Mouse (Mus musculus): Measurements from ENCODE around the gene Phf19. TPM values are rescaled to one million over a fixed set of nuclear protein-coding genes. Genes with fewer than 3 reads are reported as not detected.

The Phf19 gene
- 5.7 and 10.0 TPM in 2 replicates for total RNA-seq (2017)

GRCm38 (mm10) chr2:34913218-34914068 is at the start of gene Phf19:
TSS of gene Phf19 (minus strand) at chr2:34914026.
- 0 out of 4 replicates have a peak, but pooled peaks have one; percentile 24 to 30 for ATAC-seq (replicated peaks in 1 of 2; ENCODE audit: insufficient read depth in 1 of 2, low FRiP score in 2 of 2, low TSS enrichment in 1 of 2, low read depth in 1 of 2, poor library complexity in 2 of 2, severe bottlenecking in 2 of 2)

GRCm38 (mm10) chr2:34963371-34963956 is 49.6 kb upstream of the Phf19 start:
- peak; percentile 30 to 63 for ATAC-seq (replicated peaks in 1 of 2; ENCODE audit: insufficient read depth in 1 of 2, low FRiP score in 2 of 2, low TSS enrichment in 1 of 2, low read depth in 1 of 2, poor library complexity in 2 of 2, severe bottlenecking in 2 of 2)

- peak; percentile 8 to 19; a peak in 1 of 4 replicates for ATAC-seq (replicated peaks in 1 of 2; ENCODE audit: insufficient read depth in 1 of 2, low FRiP score in 2 of 2, low TSS enrichment in 1 of 2, low read depth in 1 of 2, poor library complexity in 2 of 2, severe bottlenecking in 2 of 2)
Measured at GRCm38 (mm10) chr2:34962893-34963292, 49.1 kb upstream of the Phf19 start.

- ATAC-seq (replicated peaks in 1 of 2; ENCODE audit: insufficient read depth in 1 of 2, low FRiP score in 2 of 2, low TSS enrichment in 1 of 2, low read depth in 1 of 2, poor library complexity in 2 of 2, severe bottlenecking in 2 of 2) = no peak
Measured at GRCm38 (mm10) chr2:34962211-34962610, 48.4 kb upstream of the Phf19 start.

GRCm38 (mm10) chr2:34961481-34962036 is 47.7 kb upstream of the Phf19 start, which contains the start of gene Traf1:
TSS of gene Traf1 (minus strand) at chr2:34961772.
- ATAC-seq (replicated peaks in 1 of 2; ENCODE audit: insufficient read depth in 1 of 2, low FRiP score in 2 of 2, low TSS enrichment in 1 of 2, low read depth in 1 of 2, poor library complexity in 2 of 2, severe bottlenecking in 2 of 2) = peak; percentile 5 to 23; a peak in 1 of 4 replicates

- ATAC-seq (replicated peaks in 1 of 2; ENCODE audit: insufficient read depth in 1 of 2, low FRiP score in 2 of 2, low TSS enrichment in 1 of 2, low read depth in 1 of 2, poor library complexity in 2 of 2, severe bottlenecking in 2 of 2) = no peak
Measured at GRCm38 (mm10) chr2:34960966-34961365, 47.1 kb upstream of the Phf19 start.

- no peak for ATAC-seq (replicated peaks in 1 of 2; ENCODE audit: insufficient read depth in 1 of 2, low FRiP score in 2 of 2, low TSS enrichment in 1 of 2, low read depth in 1 of 2, poor library complexity in 2 of 2, severe bottlenecking in 2 of 2)
Measured at GRCm38 (mm10) chr2:34960466-34960865, 46.6 kb upstream of the Phf19 start.

- peak in 1 of 2 experiments; percentile 27; a peak in 3 of 4 replicates for ATAC-seq (replicated peaks in 1 of 2; ENCODE audit: insufficient read depth in 1 of 2, low FRiP score in 2 of 2, low TSS enrichment in 1 of 2, low read depth in 1 of 2, poor library complexity in 2 of 2, severe bottlenecking in 2 of 2)
Measured at GRCm38 (mm10) chr2:34958582-34958981, 44.8 kb upstream of the Phf19 start.

GRCm38 (mm10) chr2:34958036-34958435 is 44.2 kb upstream of the Phf19 start:
- 0 out of 4 replicates have a peak, but pooled peaks of 1 of the 2 experiments have one; percentile 31 for ATAC-seq (replicated peaks in 1 of 2; ENCODE audit: insufficient read depth in 1 of 2, low FRiP score in 2 of 2, low TSS enrichment in 1 of 2, low read depth in 1 of 2, poor library complexity in 2 of 2, severe bottlenecking in 2 of 2)

GRCm38 (mm10) chr2:34957405-34957804 is 43.6 kb upstream of the Phf19 start:
- ATAC-seq (replicated peaks in 1 of 2; ENCODE audit: insufficient read depth in 1 of 2, low FRiP score in 2 of 2, low TSS enrichment in 1 of 2, low read depth in 1 of 2, poor library complexity in 2 of 2, severe bottlenecking in 2 of 2) = no peak

- 0 out of 4 replicates have a peak, but pooled peaks of 1 of the 2 experiments have one; percentile 6 for ATAC-seq (replicated peaks in 1 of 2; ENCODE audit: insufficient read depth in 1 of 2, low FRiP score in 2 of 2, low TSS enrichment in 1 of 2, low read depth in 1 of 2, poor library complexity in 2 of 2, severe bottlenecking in 2 of 2)
Measured at GRCm38 (mm10) chr2:34956941-34957340, 43.1 kb upstream of the Phf19 start.

GRCm38 (mm10) chr2:34954344-34954743 is 40.5 kb upstream of the Phf19 start:
- ATAC-seq (replicated peaks in 1 of 2; ENCODE audit: insufficient read depth in 1 of 2, low FRiP score in 2 of 2, low TSS enrichment in 1 of 2, low read depth in 1 of 2, poor library complexity in 2 of 2, severe bottlenecking in 2 of 2) = no peak

- ATAC-seq (replicated peaks in 1 of 2; ENCODE audit: insufficient read depth in 1 of 2, low FRiP score in 2 of 2, low TSS enrichment in 1 of 2, low read depth in 1 of 2, poor library complexity in 2 of 2, severe bottlenecking in 2 of 2) = no peak
Measured at GRCm38 (mm10) chr2:34953547-34954116, 39.8 kb upstream of the Phf19 start.

GRCm38 (mm10) chr2:34953018-34953417 is 39.2 kb upstream of the Phf19 start:
- no peak for ATAC-seq (replicated peaks in 1 of 2; ENCODE audit: insufficient read depth in 1 of 2, low FRiP score in 2 of 2, low TSS enrichment in 1 of 2, low read depth in 1 of 2, poor library complexity in 2 of 2, severe bottlenecking in 2 of 2)

GRCm38 (mm10) chr2:34951469-34951868 is 37.6 kb upstream of the Phf19 start:
- no peak for ATAC-seq (replicated peaks in 1 of 2; ENCODE audit: insufficient read depth in 1 of 2, low FRiP score in 2 of 2, low TSS enrichment in 1 of 2, low read depth in 1 of 2, poor library complexity in 2 of 2, severe bottlenecking in 2 of 2)

GRCm38 (mm10) chr2:34948622-34949021 is 34.8 kb upstream of the Phf19 start:
- ATAC-seq (replicated peaks in 1 of 2; ENCODE audit: insufficient read depth in 1 of 2, low FRiP score in 2 of 2, low TSS enrichment in 1 of 2, low read depth in 1 of 2, poor library complexity in 2 of 2, severe bottlenecking in 2 of 2) = no peak

- 0 out of 4 replicates have a peak, but pooled peaks of 1 of the 2 experiments have one; percentile 18 for ATAC-seq (replicated peaks in 1 of 2; ENCODE audit: insufficient read depth in 1 of 2, low FRiP score in 2 of 2, low TSS enrichment in 1 of 2, low read depth in 1 of 2, poor library complexity in 2 of 2, severe bottlenecking in 2 of 2)
Measured at GRCm38 (mm10) chr2:34946046-34946445, 32.2 kb upstream of the Phf19 start.

GRCm38 (mm10) chr2:34945580-34945979 is 31.8 kb upstream of the Phf19 start:
- ATAC-seq (replicated peaks in 1 of 2; ENCODE audit: insufficient read depth in 1 of 2, low FRiP score in 2 of 2, low TSS enrichment in 1 of 2, low read depth in 1 of 2, poor library complexity in 2 of 2, severe bottlenecking in 2 of 2) = no peak

Data from hematopoietic stem cell, adult 5-6 weeks (primary cell).